Mouse (Mus musculus) gastrocnemius, adult 8-10 months (tissue): ENCODE measurements around the gene Cdk5. TPM values are rescaled to one million over a fixed set of nuclear protein-coding genes. Genes with fewer than 3 reads are reported as not detected.

Experiments used
- DNase-seq, 2 experiments: peaks; one replicate each; pipeline ENCODE4 v3.0.0; 2022; ENCODE audit warnings: low spot score in 2 of 2
- total RNA-seq, 4 experiments: library from RNA; stranded (reverse); gene quantifications; 2 replicates each; pipeline ENCODE4 v1.2.4; 2022

The Cdk5 gene
- 10 to 100 TPM in 3 of 4 experiments, 1 to 10 TPM in 1; 9.3 to 12.6 (median 10.7) TPM for total RNA-seq

DNA sequence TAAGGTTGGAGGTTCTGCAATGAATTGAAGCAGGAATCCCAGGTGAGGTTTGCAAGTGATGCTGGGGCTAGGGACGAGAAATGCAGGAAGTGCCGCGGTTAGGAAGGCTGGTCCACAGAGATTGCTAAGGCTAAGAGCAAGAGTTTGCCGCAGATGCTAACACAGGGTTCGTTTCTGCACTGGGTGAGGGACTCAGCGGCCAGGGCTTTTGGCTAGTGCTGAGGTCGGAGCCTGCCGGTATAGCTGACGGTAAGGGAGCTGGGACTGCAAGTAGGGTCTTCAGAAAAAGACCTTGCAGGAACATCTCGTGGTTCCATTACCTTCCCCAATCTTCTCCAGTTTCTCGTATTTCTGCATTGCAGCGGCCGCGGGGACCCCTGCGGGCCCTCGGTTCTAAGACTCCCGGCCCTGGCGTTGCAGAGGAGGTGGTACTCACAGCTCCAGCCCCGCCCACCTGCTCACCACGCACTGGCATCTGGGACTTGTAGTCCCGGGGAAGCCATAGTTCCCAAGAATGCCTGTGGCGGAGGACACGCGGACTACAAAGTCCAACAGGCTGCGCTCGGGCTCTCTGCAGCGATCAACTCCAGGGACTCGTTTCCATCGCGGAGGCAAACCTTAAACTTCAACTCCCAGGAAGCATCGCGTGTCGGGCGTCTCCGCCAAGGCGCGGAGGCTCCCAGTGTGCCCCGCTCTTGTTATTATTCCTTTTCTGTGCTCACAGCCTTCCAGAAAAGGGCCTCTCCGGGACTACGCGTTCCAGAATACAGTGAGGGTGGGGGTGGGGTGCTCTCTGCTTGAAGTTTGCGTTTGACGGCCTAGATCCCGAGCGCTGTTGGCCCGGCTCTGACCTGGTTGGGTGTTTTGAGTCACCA, at the start of gene Cdk5, which contains the start of gene Slc4a2:
Gene Cdk5 (minus strand): TSS at position 402 of the 875 bp plus-strand sequence.
Gene Slc4a2 (plus strand): TSS at position 709 of the 875 bp plus-strand sequence.
- peak; percentile 97 to 98 for DNase-seq

DNA sequence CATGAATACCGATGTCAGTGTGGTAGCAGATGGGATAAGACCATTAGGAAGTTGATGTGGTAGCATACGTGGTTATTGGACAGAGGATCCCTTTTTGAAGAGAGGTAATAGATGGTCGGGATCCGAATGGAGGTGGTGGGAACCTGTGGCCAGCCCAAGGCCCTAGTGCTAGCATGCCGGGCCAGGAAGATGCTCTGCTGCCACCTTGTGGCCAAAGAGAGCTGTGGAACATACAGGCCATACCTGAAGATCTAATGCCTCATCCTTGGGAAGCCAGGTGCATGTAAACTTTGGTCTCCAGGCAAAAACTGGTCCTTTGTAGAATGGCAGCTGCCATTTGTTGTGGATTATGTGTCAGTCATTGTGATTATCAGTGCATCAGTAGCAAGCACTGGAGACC, 47.3 kb upstream of the Cdk5 start:
- DNase-seq = peak; percentile 48 to 63

DNA sequence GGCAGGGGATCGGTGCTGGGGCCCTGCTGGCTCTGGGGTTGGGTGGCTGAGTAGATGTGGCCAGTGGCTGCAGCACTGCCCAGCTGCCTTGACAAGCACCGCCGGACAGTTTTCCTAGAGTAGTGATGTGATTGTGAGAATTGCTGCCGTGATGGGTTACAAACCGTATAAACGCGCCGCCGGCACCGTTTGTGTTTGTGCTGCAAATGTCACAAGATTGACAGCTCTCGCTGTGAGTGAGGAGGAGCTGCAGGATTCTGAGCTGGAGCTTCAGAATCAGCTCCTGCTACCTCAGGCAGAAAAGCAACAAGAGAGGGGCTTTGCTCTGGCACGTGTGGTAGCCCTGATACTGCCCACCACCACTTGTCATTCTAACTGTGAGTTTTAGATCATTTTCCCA, 43.4 kb upstream of the Cdk5 start:
- no peak for DNase-seq

DNA sequence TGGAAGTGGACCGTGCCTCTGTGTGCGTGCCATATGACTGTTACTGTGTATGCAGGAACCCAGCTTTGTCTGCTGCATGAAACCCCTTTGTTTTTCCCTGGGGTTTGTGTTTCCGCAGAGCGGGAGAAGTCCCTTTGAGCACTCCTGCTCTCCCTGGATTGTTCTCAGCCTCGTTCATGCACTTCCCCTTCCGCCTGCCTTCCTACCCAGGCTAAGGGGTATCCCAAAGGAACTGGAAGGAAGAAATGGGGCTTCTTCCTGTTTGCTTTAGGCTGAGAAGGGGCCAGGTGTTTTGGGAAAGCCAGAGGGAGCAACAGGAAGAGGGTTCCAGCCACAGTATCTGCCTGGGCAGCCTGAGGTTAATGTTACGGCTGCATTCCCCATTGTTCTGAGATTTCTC, 32.3 kb upstream of the Cdk5 start:
- DNase-seq = no peak

DNA sequence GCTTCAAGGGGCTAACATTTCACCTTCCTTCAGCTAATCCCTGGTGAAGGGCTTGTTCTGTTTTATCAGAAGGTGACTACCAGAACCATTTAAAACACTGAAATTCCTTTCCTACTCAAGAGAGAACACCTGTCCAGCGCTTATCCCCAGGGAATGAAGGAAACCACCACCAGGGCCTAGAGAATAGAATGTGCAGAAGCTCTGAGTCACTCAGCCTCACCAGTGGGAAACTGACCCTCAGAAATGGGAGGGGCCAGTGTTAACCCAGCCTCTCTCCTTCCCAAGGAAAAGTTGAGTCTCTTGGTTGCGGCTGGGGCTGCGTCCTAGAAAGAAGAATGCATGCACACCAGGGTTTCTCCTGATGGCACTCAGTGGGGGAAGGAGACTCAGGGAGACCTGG, 31.7 kb upstream of the Cdk5 start:
- DNase-seq = no peak

DNA sequence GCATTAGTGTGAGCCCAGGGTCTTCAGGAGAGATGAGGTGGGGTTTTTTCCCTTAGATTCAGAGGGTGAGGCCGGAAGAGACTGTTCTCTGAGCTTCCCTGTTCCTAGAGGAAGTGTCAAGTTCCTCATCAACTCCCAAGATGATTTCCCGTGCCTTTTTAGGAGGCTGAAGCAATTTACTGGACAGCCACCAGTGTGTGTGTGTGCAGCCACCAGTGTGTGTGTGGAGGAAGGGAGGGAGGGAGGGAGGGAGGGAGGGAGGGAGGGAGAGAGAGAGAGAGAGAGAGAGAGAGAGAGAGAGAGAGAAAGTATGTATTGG, 30.6 kb upstream of the Cdk5 start:
- DNase-seq = no peak

DNA sequence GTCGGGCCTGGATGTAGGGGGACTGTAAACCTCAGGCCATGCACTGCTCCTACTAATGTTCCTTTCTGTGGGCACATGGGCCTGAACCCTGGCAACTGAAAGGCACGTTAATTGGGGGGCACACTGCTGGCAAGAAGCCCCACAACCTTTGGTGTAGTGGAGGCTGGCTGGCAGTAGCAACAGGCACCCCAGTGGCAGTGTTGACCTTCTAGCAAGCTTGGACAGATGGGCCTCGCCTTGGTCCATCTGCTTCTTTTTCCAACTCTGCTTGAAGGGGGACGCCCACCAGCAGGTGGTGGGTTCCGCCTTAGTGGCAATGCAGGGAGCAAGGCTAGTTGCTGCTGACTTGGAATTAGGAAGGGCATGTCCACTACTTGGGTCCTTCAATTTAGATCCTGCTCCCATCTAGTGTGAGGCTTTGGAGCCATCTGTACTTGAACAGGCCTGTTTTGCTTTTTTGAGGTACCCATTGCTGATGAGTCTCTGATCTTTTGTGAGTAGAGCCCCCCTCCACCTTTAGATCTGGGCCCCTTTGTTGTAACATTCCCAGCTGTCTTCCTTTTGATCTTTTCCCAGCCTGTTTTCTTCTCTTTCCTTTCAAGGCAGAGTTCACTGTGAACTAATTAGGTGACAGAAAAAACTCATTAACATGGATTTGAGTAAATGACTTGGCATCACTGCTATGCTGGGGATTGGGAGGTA, 30.1 kb upstream of the Cdk5 start:
- no peak for DNase-seq

DNA sequence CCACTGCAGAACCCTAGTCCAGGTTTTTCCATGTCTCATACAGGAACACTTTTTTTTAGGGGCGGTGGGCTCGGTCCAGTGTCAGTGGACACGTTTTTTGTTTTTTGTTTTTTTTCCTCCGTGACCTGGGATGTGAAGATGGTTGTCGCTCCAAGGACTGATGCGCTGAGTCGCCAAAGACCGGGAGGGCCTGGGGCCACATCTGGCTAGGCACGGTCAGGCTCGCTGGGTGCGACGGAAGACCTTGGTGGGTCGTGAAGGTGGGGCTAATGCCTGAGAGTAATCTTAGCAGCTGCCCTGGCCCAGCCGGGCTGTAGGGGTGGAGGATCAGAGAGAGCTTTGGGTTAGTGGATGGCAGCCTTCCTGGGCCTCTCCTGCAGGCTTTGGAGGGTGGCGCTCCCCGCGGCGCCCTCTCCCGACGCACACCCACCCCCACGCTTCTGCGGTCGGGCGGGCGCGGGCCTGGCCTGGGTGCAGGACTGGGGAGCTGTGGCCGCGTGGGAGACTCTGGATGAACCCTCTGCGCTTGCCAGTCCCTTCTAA, 29.4 kb upstream of the Cdk5 start:
- no peak for DNase-seq

DNA sequence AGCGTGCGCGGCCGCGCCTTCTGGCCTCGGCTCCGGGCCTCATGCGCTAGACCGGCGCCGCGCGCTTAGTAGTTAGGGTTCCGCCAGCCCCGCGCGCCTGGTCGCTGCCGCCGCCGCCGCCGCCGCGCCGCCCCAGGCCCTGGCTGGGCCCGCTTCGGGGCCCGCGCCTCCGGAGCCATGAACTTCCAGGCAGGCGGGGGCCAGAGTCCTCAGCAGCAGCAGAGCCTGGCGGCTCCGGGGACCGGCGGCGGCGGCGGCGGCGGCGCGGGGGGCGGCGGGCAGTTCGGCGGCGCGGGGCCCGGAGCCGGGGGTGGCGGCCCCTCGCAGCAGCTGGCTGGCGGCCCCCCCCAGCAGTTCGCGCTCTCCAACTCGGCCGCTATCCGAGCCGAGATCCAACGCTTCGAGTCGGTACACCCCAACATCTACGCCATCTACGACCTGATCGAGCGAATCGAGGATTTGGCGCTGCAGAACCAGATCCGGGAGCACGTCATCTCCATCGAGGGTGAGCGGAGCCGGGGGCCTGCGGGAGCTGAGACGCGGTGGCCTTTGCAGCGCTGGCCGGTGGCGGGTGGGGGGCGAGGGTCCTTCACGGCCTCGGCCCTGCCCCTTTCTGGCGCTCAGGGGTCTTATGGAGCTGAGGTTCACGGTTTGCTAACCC, 28.8 kb upstream of the Cdk5 start, which contains the start of gene Agap3:
Gene Agap3 (plus strand): TSS at position 148 of the 661 bp plus-strand sequence.
- no peak for DNase-seq

DNA sequence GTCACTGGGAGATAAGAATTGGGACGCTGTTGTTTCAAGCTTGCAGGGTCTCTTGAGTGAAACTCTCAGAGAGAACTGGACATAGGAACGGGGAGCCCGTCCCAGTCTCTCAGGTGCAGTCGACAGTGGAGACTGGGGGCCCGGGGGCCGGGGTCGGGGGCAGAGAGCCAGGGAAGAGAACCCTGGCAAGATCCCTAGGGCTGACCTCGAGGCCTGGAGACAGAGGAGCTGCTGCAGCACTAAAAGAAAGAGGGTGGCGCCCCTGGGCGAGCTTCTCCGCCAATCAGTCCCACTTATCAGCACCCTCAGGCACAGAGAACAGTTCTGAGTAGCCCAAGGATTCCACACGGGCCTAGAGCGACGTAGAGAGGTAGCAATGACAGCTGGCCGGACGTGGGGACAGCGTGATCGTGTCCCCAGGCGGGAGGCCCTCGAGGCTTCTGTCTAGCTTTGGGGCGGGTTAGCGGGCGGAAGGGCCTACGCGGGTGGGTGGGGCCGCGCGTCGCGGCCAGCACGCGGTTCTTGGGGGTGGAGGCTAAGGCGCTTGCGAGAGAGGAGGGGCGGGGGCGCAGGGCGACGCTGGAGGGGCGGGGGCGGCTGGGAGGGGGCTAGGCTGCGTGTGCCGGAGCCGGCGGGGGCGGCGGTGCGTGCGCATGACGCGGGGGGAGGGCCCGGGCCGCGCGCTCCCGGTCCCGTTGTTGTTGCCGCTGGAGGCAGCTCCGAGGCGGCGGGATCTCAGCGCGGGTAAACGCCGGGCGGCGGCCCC, 28.1 kb upstream of the Cdk5 start:
- DNase-seq = peak; percentile 79 to 86

DNA sequence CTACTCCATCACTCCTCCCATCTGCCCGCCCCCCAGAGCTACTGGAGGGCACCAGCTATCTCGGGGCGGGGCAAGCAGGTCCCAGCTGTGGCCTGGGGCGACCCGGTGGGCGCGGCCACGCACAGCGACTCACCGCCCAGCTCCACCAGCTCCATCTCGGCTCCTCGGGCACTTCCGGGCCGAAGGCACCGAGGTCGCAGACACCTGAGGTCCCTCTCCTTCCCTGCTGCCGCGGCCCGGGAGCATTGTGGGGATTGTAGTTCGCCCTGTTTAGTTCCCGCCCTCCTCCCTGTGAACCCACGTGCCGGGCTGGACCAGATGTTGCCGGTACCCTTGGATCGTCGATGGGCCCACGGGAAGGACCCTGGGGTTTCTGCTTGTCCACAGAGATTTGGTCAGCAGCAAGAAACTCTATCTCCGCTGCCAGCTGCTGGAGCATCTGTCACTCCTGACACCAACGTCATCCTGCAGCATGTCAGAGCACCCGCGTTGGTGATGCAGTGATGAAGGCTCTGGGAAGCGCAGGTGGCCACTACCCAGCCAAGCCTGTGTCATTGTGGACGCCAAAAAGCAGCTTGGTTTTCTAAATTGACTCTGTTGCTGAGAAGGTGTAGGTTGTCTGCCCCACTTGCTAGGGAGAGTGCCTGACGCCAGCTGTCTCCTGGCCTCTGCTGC, 24.4 kb upstream of the Cdk5 start, which contains the start of gene Tmub1:
Gene Tmub1 (minus strand): TSS at position 231 of the 675 bp plus-strand sequence.
- peak; percentile 72 to 80 for DNase-seq

DNA sequence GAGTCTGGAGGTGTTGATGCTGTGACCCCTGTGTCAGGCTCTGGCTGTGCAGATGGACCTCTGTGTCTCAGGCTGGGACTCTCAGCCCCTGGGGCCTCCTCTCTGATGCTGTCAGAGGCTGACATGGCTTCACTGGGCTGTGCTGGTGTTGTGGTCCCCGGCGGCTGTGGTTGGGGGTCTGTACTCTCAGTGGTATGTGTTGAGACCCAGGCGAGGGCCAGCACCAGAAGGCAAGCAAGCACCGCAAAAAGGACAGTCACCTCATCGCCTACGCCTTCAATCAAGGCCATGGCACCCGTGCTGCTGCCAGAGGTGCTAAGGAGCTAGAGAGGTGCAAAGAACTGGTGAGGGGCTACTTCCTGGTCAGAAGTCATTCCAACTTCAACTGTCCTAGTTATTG, 23.3 kb upstream of the Cdk5 start:
- DNase-seq = no peak

DNA sequence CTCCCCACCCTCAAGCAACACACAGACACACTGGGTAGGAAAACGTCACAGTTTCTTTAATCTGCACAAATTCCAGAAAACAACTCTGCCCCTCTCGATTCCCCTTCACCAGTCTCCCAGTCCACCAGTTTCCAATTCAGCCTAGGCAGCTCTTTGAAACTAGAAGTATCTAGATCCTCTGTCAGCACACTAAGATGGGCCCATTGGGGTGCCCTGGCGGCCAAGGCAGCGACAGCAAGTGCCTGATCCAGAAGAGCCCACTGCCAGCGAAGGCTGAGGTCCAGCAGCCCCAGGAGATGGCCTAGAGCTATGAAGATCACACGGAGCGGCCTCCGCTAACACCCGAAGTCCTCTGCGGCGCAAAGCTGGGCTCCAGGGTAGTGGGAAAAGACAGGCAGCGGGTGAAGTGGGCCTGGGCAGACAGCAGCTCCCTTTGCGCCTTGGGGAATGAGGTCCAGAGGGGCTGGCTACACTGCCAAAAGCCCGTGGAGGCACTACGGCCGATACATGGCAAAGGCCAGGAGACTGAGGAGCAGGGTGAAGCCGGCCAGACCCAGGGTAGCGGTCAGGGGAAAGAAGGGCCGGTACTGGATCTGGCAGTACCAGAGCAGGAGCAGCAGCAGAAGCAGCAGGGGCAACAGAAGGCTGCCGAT, 22.2 kb upstream of the Cdk5 start:
- no peak for DNase-seq

DNA sequence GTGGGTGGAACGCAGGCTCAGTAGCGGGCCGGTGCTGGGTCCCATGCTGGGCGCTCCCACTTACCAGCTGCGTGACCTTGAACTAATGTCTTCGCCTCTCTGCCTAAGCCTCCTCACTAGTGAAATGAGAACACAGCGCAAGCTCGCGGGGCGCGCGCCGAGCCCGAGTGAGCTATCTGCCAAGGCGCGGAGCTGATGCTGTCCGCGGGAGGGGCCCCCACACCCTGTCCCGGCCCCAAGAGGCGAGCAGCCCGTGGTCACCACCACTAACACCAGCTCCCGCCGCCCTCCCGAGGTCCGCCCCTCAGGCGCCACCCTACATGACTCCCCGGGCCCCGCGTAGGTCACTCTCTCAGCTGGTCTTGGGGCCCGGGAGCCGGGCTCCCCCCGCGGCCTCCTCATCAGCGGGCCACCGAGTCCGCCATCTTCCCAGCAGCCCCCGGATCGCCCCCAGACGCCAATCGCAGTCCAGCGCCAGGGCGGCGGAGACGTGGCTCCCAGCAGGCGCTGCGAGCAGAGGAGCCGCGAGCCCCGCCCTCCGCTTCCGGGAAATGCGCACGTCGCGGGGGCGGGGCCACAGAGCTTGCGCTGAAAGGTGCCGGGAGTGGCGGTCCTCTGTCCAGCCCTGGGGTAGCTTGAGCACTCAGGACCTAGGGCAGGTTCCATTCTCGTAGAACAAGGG, 21.6 kb upstream of the Cdk5 start, which contains the start of gene Fastk:
Gene Fastk (minus strand): TSS at position 542 of the 682 bp plus-strand sequence.
- peak; percentile 86 to 94 for DNase-seq

DNA sequence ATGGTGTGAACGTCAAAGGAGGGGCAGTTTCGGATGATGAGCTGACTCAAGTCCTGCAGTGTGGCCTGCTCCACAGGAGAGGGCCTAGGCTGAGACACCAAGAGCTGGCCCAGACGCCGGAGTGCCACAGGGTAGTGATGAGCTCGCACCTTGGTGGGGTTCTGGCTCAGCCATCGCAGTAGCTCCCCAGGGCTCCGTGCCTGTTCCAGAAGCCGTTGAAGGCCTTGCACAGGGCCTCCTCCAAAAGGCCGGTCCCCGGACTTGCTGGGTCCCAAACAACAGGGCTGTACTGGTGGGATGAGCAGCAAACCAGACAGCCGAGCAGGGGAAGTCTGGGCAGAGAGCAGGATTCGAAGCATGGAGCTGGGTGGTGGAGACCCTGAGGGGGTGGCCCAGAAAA, 20.6 kb upstream of the Cdk5 start:
- DNase-seq = no peak

DNA sequence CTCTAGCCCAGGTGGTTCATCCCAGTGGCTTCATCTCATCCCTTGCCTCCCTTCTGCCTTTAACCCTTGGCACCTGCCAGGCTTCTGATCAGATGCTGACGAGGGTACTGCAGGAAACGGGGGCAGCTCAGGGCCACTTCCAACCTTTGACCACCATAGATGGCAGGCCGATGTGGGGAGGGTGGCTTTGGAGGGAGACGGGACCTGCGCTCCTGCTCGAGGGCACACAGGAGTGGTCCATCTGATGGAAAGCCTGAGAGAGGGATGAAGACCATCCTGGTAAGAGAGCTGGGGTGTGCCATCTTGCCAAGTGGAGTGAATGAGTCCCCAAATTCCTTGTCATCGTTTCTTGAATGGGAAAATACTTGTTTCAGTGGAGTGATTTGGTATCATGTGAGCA, 19.9 kb upstream of the Cdk5 start:
- DNase-seq = no peak

DNA sequence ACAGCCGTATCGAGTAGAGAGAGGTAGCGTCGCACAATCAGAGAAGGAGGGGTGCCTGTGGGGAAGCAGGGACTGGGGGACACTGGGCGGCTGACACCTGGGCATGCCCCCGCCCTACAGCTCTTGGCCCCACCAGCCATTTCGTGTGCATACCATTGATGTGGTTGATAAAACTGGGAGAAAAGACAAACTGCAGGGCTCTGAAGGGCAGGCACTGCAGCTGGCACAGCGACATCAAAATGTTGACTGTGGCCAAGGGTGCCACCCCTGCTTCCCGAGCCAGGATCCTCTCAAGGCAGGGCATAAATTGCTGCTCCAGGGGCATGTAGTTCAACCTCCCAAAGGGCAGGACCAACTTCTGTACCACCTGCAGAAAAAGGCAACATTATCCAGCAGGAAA, 18.7 kb upstream of the Cdk5 start:
- no peak for DNase-seq

DNA sequence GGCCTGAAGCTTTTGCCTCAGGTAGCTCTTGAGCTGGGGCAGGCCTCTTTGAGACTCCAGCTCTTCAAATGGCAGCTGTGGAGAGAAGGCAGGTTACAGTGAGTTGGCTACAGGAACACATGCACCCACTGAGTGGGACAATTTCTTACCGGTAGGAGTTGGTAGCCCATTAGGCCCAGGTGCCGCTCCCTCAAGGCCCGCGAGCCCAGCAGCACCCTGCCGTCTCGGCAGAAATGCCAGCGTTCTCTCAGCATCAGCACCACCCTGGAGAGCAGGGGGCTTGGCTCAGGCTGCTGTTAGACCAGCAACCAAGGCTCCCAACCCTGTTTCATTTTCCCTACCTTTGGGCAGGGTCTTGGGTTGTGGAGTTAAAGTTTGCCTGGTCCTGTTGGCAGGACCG, 17.9 kb upstream of the Cdk5 start:
- no peak for DNase-seq

DNA sequence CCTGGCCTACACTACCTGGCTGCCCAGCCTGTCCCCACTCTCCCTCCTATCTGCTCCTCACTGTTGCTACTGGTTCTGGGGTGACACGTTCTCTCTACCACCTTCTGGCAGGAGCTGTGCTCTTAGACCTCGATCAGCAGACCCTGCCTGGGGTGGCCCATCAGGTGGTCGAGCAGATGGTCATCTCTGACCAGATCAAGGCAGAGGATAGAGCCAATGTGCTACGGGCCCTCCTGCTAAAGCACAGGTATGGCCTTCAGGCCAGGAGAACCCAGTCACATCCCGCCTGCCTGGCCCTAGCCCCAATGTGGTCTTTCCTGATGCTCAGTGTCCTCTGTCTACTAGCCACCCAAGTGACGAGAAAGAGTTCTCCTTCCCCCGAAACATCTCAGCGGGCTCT, 10.7 kb upstream of the Cdk5 start:
- DNase-seq = no peak
